Mouse (Mus musculus) neural tube, embryonic 14.5 days (tissue): ENCODE results near the gene Raver2. TPM values are rescaled to one million over a fixed set of nuclear protein-coding genes. Genes with fewer than 3 reads are reported as not detected.
A peak's percentile ranks its signal among the peaks of the same experiment; 100 is the strongest.

Experiments
- ATAC-seq: fragments of 200-750 bp; cut with Nextera tagmentation; 2 replicates; pipeline ENCODE4 v1.8.0; 2017; ENCODE audit warnings: low read depth, mild to moderate bottlenecking, moderate TSS enrichment, moderate library complexity
- H3K27ac ChIP-seq: fragments of 300-500 bp; sonication (generic); 2 replicates; pipeline ENCODE4 v1.5.1; 2014; ENCODE audit warnings: low read depth, mild to moderate bottlenecking, control low read depth, low read length, moderate library complexity, mixed read lengths
- H3K27me3 ChIP-seq: fragments of 300-500 bp; sonication (generic); 2 replicates; pipeline ENCODE4 v1.6.1; 2014; ENCODE audit warnings: low read length; ENCODE audit not compliant: control insufficient read depth, insufficient read depth
- H3K36me3 ChIP-seq: fragments of 300-500 bp; sonication (generic); 2 replicates; pipeline ENCODE4 v1.6.1; 2014; ENCODE audit warnings: low read length, mixed read lengths; ENCODE audit not compliant: control insufficient read depth, insufficient read depth
- H3K4me1 ChIP-seq: fragments of 300-500 bp; sonication (generic); 2 replicates; pipeline ENCODE4 v1.6.1; 2014; ENCODE audit warnings: low read length; ENCODE audit not compliant: control insufficient read depth, insufficient read depth
- H3K4me2 ChIP-seq: fragments of 300-500 bp; sonication (generic); 2 replicates; pipeline ENCODE4 v1.6.1; 2014; ENCODE audit warnings: mild to moderate bottlenecking, low read depth, low read length, control low read depth
- H3K4me3 ChIP-seq: fragments of 300-500 bp; sonication (generic); 2 replicates; pipeline ENCODE4 v1.5.1; 2014; ENCODE audit warnings: low read depth, low read length, control low read depth, mixed read lengths
- H3K9ac ChIP-seq: fragments of 300-500 bp; sonication (generic); replicated peaks from 2 replicates; pipeline ENCODE4 v1.6.1; 2014; ENCODE audit warnings: low read depth, mild to moderate bottlenecking, control low read depth, low read length, mixed read lengths
- H3K9me3 ChIP-seq: fragments of 300-500 bp; sonication (generic); 2 replicates; pipeline ENCODE4 v1.6.1; 2016; ENCODE audit warnings: low read length; ENCODE audit not compliant: control insufficient read depth
- WGBS: fragments of 180-500 bp; shearing (Covaris S2); extraction: QIAGEN DNeasy Blood & Tissue Kit; methylation state at CpG from one replicate; pipeline ENCODE4 v1.1.7; 2014; 5-methylcytosine and 5-hydroxymethylcytosine counted together
- polyA plus RNA-seq: library from polyadenylated mRNA; unstranded; fragments of >200 nt; fragmentation: Nextera tagmentation; extraction: Ambion mirVana; gene quantifications from 2 replicates; pipeline ENCODE4 v1.2.1, GENCODE M21; 2014

The Raver2 gene
- polyA plus RNA-seq, 1 experiment from 2014 or later = 7.1 TPM

GRCm38 (mm10) chr4:101158282-101158681, 89.5 kb downstream of the Raver2 start:
- Histone ChIP-seq H3K27ac (no peak overlapping the region), H3K4me2 (no peak overlapping the region), H3K4me3 (no peak overlapping the region), H3K36me3 (peaks cover 20% of the 10 kb centered on the region), H3K9ac (no peak overlapping the region), H3K9me3 (no peaks in the 10 kb centered on the region), H3K4me1 (no peaks in the 10 kb centered on the region), H3K27me3 (no peaks in the 10 kb centered on the region)
- no peak for ATAC-seq
- WGBS = 95% methylated on average over 6 of the region's 6 CpGs

DNA sequence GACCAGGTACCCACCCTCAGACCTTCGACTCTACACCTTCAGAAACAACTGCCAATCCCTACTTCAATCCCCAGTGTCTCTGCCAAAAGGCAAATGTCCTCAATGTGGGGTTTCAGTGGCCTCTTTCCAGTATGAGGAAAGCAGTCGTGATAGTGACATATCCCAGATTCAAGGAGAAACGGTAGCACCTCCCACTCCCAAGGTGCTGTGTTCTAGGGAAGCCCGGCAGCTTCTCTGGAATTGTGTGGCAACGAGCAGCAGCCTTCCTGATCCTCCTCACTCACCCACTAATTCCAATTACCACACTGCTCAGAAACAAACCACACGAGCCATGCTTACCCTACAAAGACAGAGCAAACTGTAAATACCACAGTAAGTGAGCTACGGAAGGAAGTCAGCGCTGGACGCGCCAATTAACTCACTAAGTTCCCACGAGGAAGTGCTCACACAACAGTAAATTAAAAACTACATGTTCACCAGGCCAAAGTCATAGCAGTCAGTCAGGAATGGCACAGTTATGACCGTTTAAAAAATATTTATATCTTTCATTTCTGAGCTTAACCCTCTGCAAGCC, 90.5 kb downstream of the Raver2 start:
- 72% methylated on average over 12 of the region's 12 CpGs for WGBS
- ATAC-seq = peak; percentile 15; the same call in 1 of the 2 replicates

DNA sequence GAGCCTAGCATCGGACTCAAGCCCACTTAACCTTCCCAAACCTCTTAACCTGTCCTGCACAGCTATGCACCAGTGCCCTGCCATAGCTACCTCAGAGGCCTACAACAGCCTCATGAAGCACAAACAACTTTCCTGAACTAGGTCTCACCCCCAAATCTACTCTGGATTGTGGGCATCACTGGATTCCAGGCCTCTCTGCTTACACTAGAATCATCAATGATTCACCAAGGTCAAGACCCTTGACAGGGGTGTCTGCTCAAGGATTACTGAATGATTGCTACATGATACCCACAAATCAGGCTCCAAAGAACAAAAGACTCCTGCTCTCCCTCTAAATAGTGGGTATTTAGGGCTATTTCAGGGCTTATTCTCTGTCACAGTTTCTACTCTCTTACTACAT, 92.0 kb downstream of the Raver2 start:
- H3K27me3 ChIP-seq = no peaks in the 10 kb centered on the region
- H3K4me3 ChIP-seq = no peak overlapping the region
- H3K4me2 ChIP-seq = no peak overlapping the region
- 100% methylated on average over 1 of the region's 1 CpGs for WGBS
- no peaks in the 10 kb centered on the region for H3K4me1 ChIP-seq
- peaks cover 20% of the 10 kb centered on the region for H3K36me3 ChIP-seq
- no peaks in the 10 kb centered on the region for H3K9me3 ChIP-seq
- no peak for ATAC-seq
- H3K27ac ChIP-seq = no peak overlapping the region
- no peak overlapping the region for H3K9ac ChIP-seq

More for the DNA sequence above, 90.5 kb downstream of the Raver2 start:
- Histone ChIP-seq H3K4me3 (no peak overlapping the region), H3K9ac (no peak overlapping the region), H3K4me1 (no peaks in the 10 kb centered on the region), H3K9me3 (no peaks in the 10 kb centered on the region), H3K36me3 (peaks cover 20% of the 10 kb centered on the region), H3K27ac (no peak overlapping the region), H3K4me2 (no peak overlapping the region), H3K27me3 (no peaks in the 10 kb centered on the region)

GRCm38 (mm10) chr4:101164189-101164588, 95.4 kb downstream of the Raver2 start:
- Histone ChIP-seq H3K4me2 (no peak overlapping the region), H3K36me3 (peaks cover 6% of the 10 kb centered on the region), H3K9me3 (no peaks in the 10 kb centered on the region), H3K4me3 (no peak overlapping the region), H3K27ac (no peak overlapping the region), H3K9ac (no peak overlapping the region), H3K27me3 (no peaks in the 10 kb centered on the region), H3K4me1 (no peaks in the 10 kb centered on the region)
- no peak for ATAC-seq
- 91% methylated on average over 2 of the region's 2 CpGs for WGBS

- H3K9ac ChIP-seq = no peak overlapping the region
- H3K27me3 ChIP-seq = no peaks in the 10 kb centered on the region
- H3K9me3 ChIP-seq = no peaks in the 10 kb centered on the region
- no peak overlapping the region for H3K27ac ChIP-seq
- no peak for ATAC-seq
- no peaks in the 10 kb centered on the region for H3K4me1 ChIP-seq
- H3K4me2 ChIP-seq = no peak overlapping the region
- 88% methylated on average over 2 of the region's 2 CpGs for WGBS
- peaks cover 6% of the 10 kb centered on the region for H3K36me3 ChIP-seq
- no peak overlapping the region for H3K4me3 ChIP-seq
These were observed 95.9 kb downstream of the Raver2 start for GRCm38 (mm10) chr4:101164673-101165072.

DNA sequence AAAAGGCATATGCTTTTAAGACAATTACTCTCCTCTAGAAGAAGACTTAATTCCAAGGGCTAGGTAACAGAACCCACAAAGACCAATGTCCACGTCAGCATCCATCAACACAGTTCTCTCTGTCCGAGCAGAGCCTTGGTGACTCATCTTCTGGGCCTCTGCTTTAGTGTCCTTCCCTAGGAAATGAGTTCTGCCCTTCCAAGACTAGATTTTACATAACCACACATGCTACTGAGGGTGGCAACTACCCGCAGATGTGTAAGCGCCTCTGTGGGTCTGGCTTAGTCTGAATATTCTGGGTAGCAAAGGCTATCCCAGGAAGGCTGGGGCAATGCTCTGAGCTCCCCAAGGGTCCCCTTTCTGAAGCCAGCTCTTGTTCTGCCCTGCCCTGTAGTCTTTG, 97.0 kb downstream of the Raver2 start:
- Histone ChIP-seq H3K9me3 (no peaks in the 10 kb centered on the region), H3K4me2 (no peak overlapping the region), H3K4me3 (no peak overlapping the region), H3K36me3 (peaks cover 9% of the 10 kb centered on the region; the same call in 1 of the 2 replicates), H3K4me1 (no peaks in the 10 kb centered on the region), H3K27ac (no peak overlapping the region), H3K27me3 (no peaks in the 10 kb centered on the region), H3K9ac (no peak overlapping the region)
- ATAC-seq = no peak
- 87% methylated on average over 4 of the region's 4 CpGs for WGBS

- ATAC-seq = no peak
- Histone ChIP-seq H3K27me3 (no peaks in the 10 kb centered on the region), H3K27ac (no peak overlapping the region), H3K36me3 (peaks cover 9% of the 10 kb centered on the region; the same call in 1 of the 2 replicates), H3K9ac (no peak overlapping the region), H3K4me3 (no peak overlapping the region), H3K4me2 (no peak overlapping the region), H3K4me1 (no peaks in the 10 kb centered on the region), H3K9me3 (no peaks in the 10 kb centered on the region)
- WGBS = 82% methylated on average over 1 of the region's 1 CpGs
These were observed 99.0 kb downstream of the Raver2 start for GRCm38 (mm10) chr4:101167777-101168176.

DNA sequence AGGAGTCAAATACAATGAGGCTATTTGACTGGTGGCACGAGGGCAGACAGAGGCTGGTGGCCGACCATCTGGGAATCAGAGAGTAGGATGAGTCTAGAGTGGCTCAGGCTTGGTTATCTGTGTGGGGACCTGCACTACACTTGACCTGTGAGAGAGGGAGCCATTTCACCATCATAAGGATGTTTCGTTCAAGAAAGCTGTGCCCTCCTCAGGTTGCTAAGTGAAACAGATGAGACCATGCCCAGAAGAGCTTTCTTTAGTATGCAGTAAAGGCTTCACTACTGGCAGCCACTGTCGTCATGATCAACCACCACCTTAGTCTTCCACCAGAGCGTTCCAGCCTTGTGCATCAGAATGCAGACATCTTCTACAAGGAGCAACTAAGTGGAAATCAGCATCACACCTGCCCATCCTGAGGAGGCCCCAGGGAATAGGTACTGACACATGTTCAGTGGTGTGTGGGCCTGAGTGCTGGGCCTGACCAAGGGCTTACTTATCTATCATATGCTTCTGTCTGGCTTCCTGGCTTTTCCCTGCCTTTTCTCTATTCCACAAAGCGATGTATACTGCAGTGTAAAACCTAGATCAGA, 99.5 kb downstream of the Raver2 start:
- Histone ChIP-seq H3K27ac (no peak overlapping the region), H3K4me2 (no peak overlapping the region), H3K9me3 (no peaks in the 10 kb centered on the region), H3K27me3 (no peaks in the 10 kb centered on the region), H3K4me3 (no peak overlapping the region), H3K9ac (no peak overlapping the region), H3K36me3 (peaks cover 6% of the 10 kb centered on the region; the same call in 1 of the 2 replicates), H3K4me1 (no peaks in the 10 kb centered on the region)
- ATAC-seq = peak; percentile 89
- 54% methylated on average over 6 of the region's 6 CpGs for WGBS

GRCm38 (mm10) chr4:101172738-101173137, 104.0 kb downstream of the Raver2 start:
- Histone ChIP-seq H3K4me1 (no peaks in the 10 kb centered on the region), H3K27ac (no peak overlapping the region), H3K27me3 (no peaks in the 10 kb centered on the region), H3K9me3 (no peaks in the 10 kb centered on the region), H3K4me2 (no peak overlapping the region), H3K36me3 (peaks cover 16% of the 10 kb centered on the region), H3K9ac (no peak overlapping the region), H3K4me3 (no peak overlapping the region)
- no peak for ATAC-seq
- WGBS = 93% methylated on average over 2 of the region's 2 CpGs
